21 mouse cellular contexts compared by ENCODE assay signal in the genomic region with DNA sequence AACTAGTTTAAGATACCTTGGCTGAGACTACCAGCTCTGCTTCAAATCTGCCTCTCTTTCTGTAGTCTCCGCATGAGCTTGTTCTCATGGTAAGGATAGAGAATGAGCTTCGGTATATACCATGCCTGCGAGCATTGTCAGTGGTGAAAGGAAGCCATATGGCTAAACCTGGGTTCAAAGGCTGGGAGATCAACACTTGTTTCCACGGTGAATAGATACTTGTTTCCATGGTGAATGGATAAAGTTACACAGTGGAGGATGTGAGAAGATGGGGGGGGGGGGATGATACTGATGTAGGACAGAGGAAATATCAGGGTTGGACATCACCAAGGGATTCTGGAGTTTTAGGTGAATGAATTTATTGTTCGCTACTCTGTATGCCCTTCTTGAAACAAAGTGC.
DNase-seq lines count a peak whose midpoint lies in the region; ATAC-seq and TF ChIP-seq lines count a peak whose summit lies in the region.
"Had no signal": no experiment of that assay in that cellular context is flagged by ENCODE, and none has a peak within 500 bp of the region (broad histone marks: within the 10 kb centered on the region; RNA-seq: fewer than 3 reads in every experiment).

No protein-coding gene starts in this region.

- peak; percentile 42 for ATAC-seq in forebrain, embryonic 12.5 days (ENCODE audit: low FRiP score)
- peak; percentile 68 for ATAC-seq in midbrain, embryonic 11.5 days (ENCODE audit: low FRiP score)
- ATAC-seq in midbrain, postnatal 0 days (ENCODE audit: low FRiP score): no peak
- ATAC-seq in neural tube, embryonic 13.5 days (ENCODE audit: low read depth): peak; percentile 53; the same call in 1 of the 2 replicates
- ATAC-seq: intestine, postnatal 0 days had no signal

- DNase-seq in forebrain, embryonic 10.5 days (ENCODE audit: extremely low spot score, low spot score): no peak
- DNase-seq in midbrain, embryonic 11.5 days (ENCODE audit: low spot score, missing footprints): no peak
- DNase-seq in midbrain, postnatal 0 days (ENCODE audit: low spot score): no peak
- DNase-seq in urinary bladder, postnatal 14 days (ENCODE audit: low spot score): peak; percentile 5
- no peak for DNase-seq in urinary bladder, postnatal 4 days (ENCODE audit: low spot score in 2 of 2)
- DNase-seq in heart, adult 8-10 months (ENCODE audit: low spot score): no peak
- DNase-seq: adrenal gland, adult 8-10 months; kidney, postnatal 25 days; liver; lung, postnatal 36 days had no signal

- no peak overlapping the region for H3K4me2 ChIP-seq in forebrain, embryonic 12.5 days
- no peak overlapping the region for H3K4me2 ChIP-seq in midbrain, embryonic 11.5 days
- no peak overlapping the region for H3K4me2 ChIP-seq in midbrain, postnatal 0 days (ENCODE audit: low read depth, low read length, poor library complexity, severe bottlenecking)
- H3K4me2 ChIP-seq in neural tube, embryonic 13.5 days: no peak overlapping the region
- H3K4me2 ChIP-seq: embryonic facial prominence, embryonic 12.5 days; liver, embryonic 15.5 days; lung, embryonic 15.5 days had no signal

- 54% methylated on average over 5 of the region's 5 CpGs for WGBS in forebrain, embryonic 12.5 days
- WGBS in forebrain, embryonic 10.5 days: 80% methylated on average over 5 of the region's 5 CpGs
- WGBS in midbrain, embryonic 11.5 days: 40% methylated on average over 5 of the region's 5 CpGs
- WGBS in midbrain, postnatal 0 days: 39% methylated on average over 5 of the region's 5 CpGs
- 38% methylated on average over 5 of the region's 5 CpGs for WGBS in neural tube, embryonic 13.5 days

- no peak overlapping the region for H3K9ac ChIP-seq in forebrain, embryonic 12.5 days
- no peak overlapping the region for H3K9ac ChIP-seq in midbrain, embryonic 11.5 days (ENCODE audit: low read length)
- no peak overlapping the region for H3K9ac ChIP-seq in midbrain, postnatal 0 days (replicated peaks; ENCODE audit: low read length, poor library complexity, severe bottlenecking)
- no peak overlapping the region for H3K9ac ChIP-seq in neural tube, embryonic 13.5 days
- H3K9ac ChIP-seq: embryonic facial prominence, embryonic 12.5 days; liver, embryonic 15.5 days; lung, embryonic 15.5 days had no signal

- H3K4me1 ChIP-seq in forebrain, embryonic 12.5 days: no peaks in the 10 kb centered on the region
- peaks cover 5% of the 10 kb centered on the region; the same call in 1 of the 2 replicates for H3K4me1 ChIP-seq in forebrain, embryonic 10.5 days
- H3K4me1 ChIP-seq in midbrain, embryonic 11.5 days (ENCODE audit: control insufficient read depth, insufficient read depth, low read length): peaks cover 3% of the 10 kb centered on the region; the same call in 1 of the 2 replicates
- no peaks in the 10 kb centered on the region for H3K4me1 ChIP-seq in midbrain, postnatal 0 days (ENCODE audit: insufficient read depth, low read length)
- H3K4me1 ChIP-seq in neural tube, embryonic 13.5 days (replicated peaks): no peaks in the 10 kb centered on the region
- H3K4me1 ChIP-seq: heart, embryonic 10.5 days; limb, embryonic 10.5 days; liver, embryonic 15.5 days; lung, embryonic 15.5 days had no signal

- no peak for TF ChIP-seq CTCF in midbrain, postnatal 0 days (IDR thresholded peaks at IDR 0.05)

- H3K9me3 ChIP-seq in forebrain, embryonic 12.5 days: no peaks in the 10 kb centered on the region
- no peaks in the 10 kb centered on the region for H3K9me3 ChIP-seq in forebrain, embryonic 10.5 days
- H3K9me3 ChIP-seq in midbrain, embryonic 11.5 days (ENCODE audit: control insufficient read depth, low read length): no peaks in the 10 kb centered on the region
- H3K9me3 ChIP-seq in midbrain, postnatal 0 days (ENCODE audit: low read length): no peaks in the 10 kb centered on the region
- no peaks in the 10 kb centered on the region for H3K9me3 ChIP-seq in neural tube, embryonic 13.5 days
- H3K9me3 ChIP-seq: embryonic facial prominence, embryonic 12.5 days; heart, embryonic 10.5 days; limb, embryonic 10.5 days; liver, embryonic 15.5 days; lung, embryonic 15.5 days had no signal

- H3K4me3 ChIP-seq in forebrain, embryonic 12.5 days (replicated peaks): no peak overlapping the region
- H3K4me3 ChIP-seq in forebrain, embryonic 10.5 days: no peak overlapping the region
- H3K4me3 ChIP-seq in midbrain, embryonic 11.5 days (ENCODE audit: low read depth, low read length): no peak overlapping the region
- no peak overlapping the region for H3K4me3 ChIP-seq in midbrain, postnatal 0 days (ENCODE audit: low read depth, low read length)
- no peak overlapping the region for H3K4me3 ChIP-seq in neural tube, embryonic 13.5 days
- H3K4me3 ChIP-seq: embryonic facial prominence, embryonic 12.5 days; erythroblast, embryonic 14.5 days; heart, embryonic 10.5 days; layer of hippocampus, adult 2 months; limb, embryonic 10.5 days; liver, embryonic 15.5 days; lung, embryonic 15.5 days; myocyte had no signal

- no peak overlapping the region for H3K27ac ChIP-seq in forebrain, embryonic 12.5 days
- H3K27ac ChIP-seq in forebrain, embryonic 10.5 days: no peak overlapping the region
- no peak overlapping the region for H3K27ac ChIP-seq in midbrain, embryonic 11.5 days (ENCODE audit: low read depth, low read length)
- no peak overlapping the region for H3K27ac ChIP-seq in midbrain, postnatal 0 days (ENCODE audit: low read depth, low read length)
- H3K27ac ChIP-seq in neural tube, embryonic 13.5 days (replicated peaks): no peak overlapping the region
- H3K27ac ChIP-seq: embryonic facial prominence, embryonic 12.5 days; heart, embryonic 10.5 days; layer of hippocampus, adult 2 months; limb, embryonic 10.5 days; liver, embryonic 15.5 days; lung, embryonic 15.5 days had no signal

- no peaks in the 10 kb centered on the region for H3K36me3 ChIP-seq in forebrain, embryonic 12.5 days (replicated peaks)
- no peaks in the 10 kb centered on the region for H3K36me3 ChIP-seq in forebrain, embryonic 10.5 days (replicated peaks)
- H3K36me3 ChIP-seq in midbrain, embryonic 11.5 days (ENCODE audit: control insufficient read depth, insufficient read depth, low read length): no peaks in the 10 kb centered on the region
- H3K36me3 ChIP-seq in midbrain, postnatal 0 days (ENCODE audit: insufficient read depth, low read length): no peaks in the 10 kb centered on the region
- H3K36me3 ChIP-seq in neural tube, embryonic 13.5 days: no peaks in the 10 kb centered on the region
- H3K36me3 ChIP-seq: embryonic facial prominence, embryonic 12.5 days; heart, embryonic 10.5 days; limb, embryonic 10.5 days; liver, embryonic 15.5 days; lung, embryonic 15.5 days had no signal

- no peaks in the 10 kb centered on the region for H3K27me3 ChIP-seq in forebrain, embryonic 12.5 days
- no peaks in the 10 kb centered on the region for H3K27me3 ChIP-seq in forebrain, embryonic 10.5 days (ENCODE audit: poor library complexity, severe bottlenecking)
- H3K27me3 ChIP-seq in midbrain, embryonic 11.5 days (ENCODE audit: control insufficient read depth, insufficient read depth, low read length): no peaks in the 10 kb centered on the region
- no peaks in the 10 kb centered on the region for H3K27me3 ChIP-seq in midbrain, postnatal 0 days (ENCODE audit: insufficient read depth, low read length)
- no peaks in the 10 kb centered on the region for H3K27me3 ChIP-seq in neural tube, embryonic 13.5 days
- H3K27me3 ChIP-seq: embryonic facial prominence, embryonic 12.5 days; liver, embryonic 15.5 days; lung, embryonic 15.5 days had no signal
